Mouse (Mus musculus): ENCODE results near the gene Hdhd5. TPM values are rescaled to one million over a fixed set of nuclear protein-coding genes. Genes with fewer than 3 reads are reported as not detected.

Hdhd5 gene
- total and polyA plus RNA-seq, 2 experiments from 2014 or later = 14.9 to 29.9 TPM

GRCm38 (mm10) chr6:120568257-120568656, 37.1 kb upstream of the Hdhd5 start:
- WGBS = 75% methylated on average over 1 of the region's 1 CpGs
- ATAC-seq (no peak), DNase-seq (no peak)
- no peak overlapping the region for H3K27ac ChIP-seq (ENCODE audit: low read depth, low read length)
- no peaks in the 10 kb centered on the region for H3K9me3 ChIP-seq (ENCODE audit: low read length)
- H3K4me3 ChIP-seq (ENCODE audit: low read depth, low read length) = no peak overlapping the region
- TF ChIP-seq CTCF (IDR thresholded peaks at IDR 0.05; ENCODE audit: low read depth) = no peak
- H3K36me3 ChIP-seq (ENCODE audit: insufficient read depth) = no peaks in the 10 kb centered on the region
- H3K27me3 ChIP-seq (ENCODE audit: insufficient read depth, low read length) = no peaks in the 10 kb centered on the region
- no peak overlapping the region for H3K9ac ChIP-seq
- H3K4me2 ChIP-seq (ENCODE audit: low read depth) = no peak overlapping the region
- no peaks in the 10 kb centered on the region for H3K4me1 ChIP-seq (ENCODE audit: insufficient read depth)

GRCm38 (mm10) chr6:120566911-120567909, 36.1 kb upstream of the Hdhd5 start:
- H3K36me3 ChIP-seq (ENCODE audit: insufficient read depth) = no peaks in the 10 kb centered on the region
- TF ChIP-seq CTCF (IDR thresholded peaks at IDR 0.05; ENCODE audit: low read depth) = no peak
- no peak overlapping the region for H3K27ac ChIP-seq (ENCODE audit: low read depth, low read length)
- ATAC-seq (no peak), DNase-seq (no peak)
- no peaks in the 10 kb centered on the region for H3K27me3 ChIP-seq (ENCODE audit: insufficient read depth, low read length)
- no peak overlapping the region for H3K9ac ChIP-seq
- no peak overlapping the region for H3K4me3 ChIP-seq (ENCODE audit: low read depth, low read length)
- no peak overlapping the region for H3K4me2 ChIP-seq (ENCODE audit: low read depth)
- H3K9me3 ChIP-seq (ENCODE audit: low read length) = no peaks in the 10 kb centered on the region
- no peaks in the 10 kb centered on the region for H3K4me1 ChIP-seq (ENCODE audit: insufficient read depth)
- 62% methylated on average over 18 of the region's 18 CpGs for WGBS

GRCm38 (mm10) chr6:120556641-120557040, 25.5 kb upstream of the Hdhd5 start:
- Histone ChIP-seq H3K4me1 (ENCODE audit: insufficient read depth) (no peaks in the 10 kb centered on the region), H3K4me2 (ENCODE audit: low read depth) (no peak overlapping the region), H3K27ac (ENCODE audit: low read depth, low read length) (no peak overlapping the region), H3K27me3 (ENCODE audit: insufficient read depth, low read length) (no peaks in the 10 kb centered on the region), H3K4me3 (ENCODE audit: low read depth, low read length) (no peak overlapping the region), H3K9ac (no peak overlapping the region), H3K36me3 (ENCODE audit: insufficient read depth) (no peaks in the 10 kb centered on the region), H3K9me3 (ENCODE audit: low read length) (no peaks in the 10 kb centered on the region)
- no peak for TF ChIP-seq CTCF (IDR thresholded peaks at IDR 0.05; ENCODE audit: low read depth)
- 92% methylated on average over 8 of the region's 8 CpGs for WGBS
- no peak for DNase-seq
- ATAC-seq = no peak

GRCm38 (mm10) chr6:120555983-120556567, 25.0 kb upstream of the Hdhd5 start:
- no peak overlapping the region for H3K27ac ChIP-seq (ENCODE audit: low read depth, low read length)
- H3K9me3 ChIP-seq (ENCODE audit: low read length) = no peaks in the 10 kb centered on the region
- no peak overlapping the region for H3K4me3 ChIP-seq (ENCODE audit: low read depth, low read length)
- H3K27me3 ChIP-seq (ENCODE audit: insufficient read depth, low read length) = no peaks in the 10 kb centered on the region
- DNase-seq = no peak
- H3K4me1 ChIP-seq (ENCODE audit: insufficient read depth) = no peaks in the 10 kb centered on the region
- no peak overlapping the region for H3K9ac ChIP-seq
- no peak for TF ChIP-seq CTCF (IDR thresholded peaks at IDR 0.05; ENCODE audit: low read depth)
- ATAC-seq = no peak
- no peak overlapping the region for H3K4me2 ChIP-seq (ENCODE audit: low read depth)
- no peaks in the 10 kb centered on the region for H3K36me3 ChIP-seq (ENCODE audit: insufficient read depth)
- WGBS = 87% methylated on average over 6 of the region's 6 CpGs

GRCm38 (mm10) chr6:120555152-120555551, 24.0 kb upstream of the Hdhd5 start:
- Histone ChIP-seq H3K4me2 (ENCODE audit: low read depth) (no peak overlapping the region), H3K27ac (ENCODE audit: low read depth, low read length) (no peak overlapping the region), H3K27me3 (ENCODE audit: insufficient read depth, low read length) (no peaks in the 10 kb centered on the region), H3K4me3 (ENCODE audit: low read depth, low read length) (no peak overlapping the region), H3K36me3 (ENCODE audit: insufficient read depth) (no peaks in the 10 kb centered on the region), H3K9me3 (ENCODE audit: low read length) (no peaks in the 10 kb centered on the region), H3K4me1 (ENCODE audit: insufficient read depth) (no peaks in the 10 kb centered on the region), H3K9ac (no peak overlapping the region)
- DNase-seq (no peak), ATAC-seq (no peak)
- WGBS = 64% methylated on average over 1 of the region's 1 CpGs
- no peak for TF ChIP-seq CTCF (IDR thresholded peaks at IDR 0.05; ENCODE audit: low read depth)

- TF ChIP-seq CTCF (IDR thresholded peaks at IDR 0.05; ENCODE audit: low read depth) = no peak
- H3K4me2 ChIP-seq (ENCODE audit: low read depth) = no peak overlapping the region
- no peak overlapping the region for H3K9ac ChIP-seq
- DNase-seq (no peak), ATAC-seq (peak; percentile 61; the same call in 1 of the 2 replicates)
- no peak overlapping the region for H3K27ac ChIP-seq (ENCODE audit: low read depth, low read length)
- no peaks in the 10 kb centered on the region for H3K4me1 ChIP-seq (ENCODE audit: insufficient read depth)
- H3K4me3 ChIP-seq (ENCODE audit: low read depth, low read length) = no peak overlapping the region
- no peaks in the 10 kb centered on the region for H3K36me3 ChIP-seq (ENCODE audit: insufficient read depth)
- H3K9me3 ChIP-seq (ENCODE audit: low read length) = no peaks in the 10 kb centered on the region
- 10% methylated on average over 2 of the region's 2 CpGs for WGBS
- no peaks in the 10 kb centered on the region for H3K27me3 ChIP-seq (ENCODE audit: insufficient read depth, low read length)
Measured at GRCm38 (mm10) chr6:120550173-120550572, 19.1 kb upstream of the Hdhd5 start.

- no peak for ATAC-seq
Measured at GRCm38 (mm10) chr6:120548581-120548980, 17.5 kb upstream of the Hdhd5 start.

More at GRCm38 (mm10) chr6:120548581-120548980, 17.5 kb upstream of the Hdhd5 start:
- H3K9me3 ChIP-seq (ENCODE audit: low read length) = no peaks in the 10 kb centered on the region
- DNase-seq = no peak
- H3K36me3 ChIP-seq (ENCODE audit: insufficient read depth) = no peaks in the 10 kb centered on the region
- no peak overlapping the region for H3K4me2 ChIP-seq (ENCODE audit: low read depth)
- WGBS = 89% methylated on average over 3 of the region's 3 CpGs
- H3K4me3 ChIP-seq (ENCODE audit: low read depth, low read length) = no peak overlapping the region
- no peak overlapping the region for H3K9ac ChIP-seq
- no peak for TF ChIP-seq CTCF (IDR thresholded peaks at IDR 0.05; ENCODE audit: low read depth)
- H3K27me3 ChIP-seq (ENCODE audit: insufficient read depth, low read length) = no peaks in the 10 kb centered on the region
- no peak overlapping the region for H3K27ac ChIP-seq (ENCODE audit: low read depth, low read length)
- no peaks in the 10 kb centered on the region for H3K4me1 ChIP-seq (ENCODE audit: insufficient read depth)
